Mouse (Mus musculus) kidney, adult 2 months (tissue): ENCODE measurements around the gene Tnfrsf23.
"Not testable (repeated sequence)": the region's sequence is repeated elsewhere in the genome, so short reads cannot be mapped to it uniquely, and the experiment has no call there.

Experiments
- CTCF ChIP-seq: fragments of 200-500 bp; conservative IDR thresholded peaks from 2 replicates; pipeline ENCODE4 v1.5.1; 2011; ENCODE audit warnings: low read depth, mild to moderate bottlenecking, control low read depth, low read length, moderate library complexity, mixed read lengths; ENCODE audit not compliant: insufficient read depth, insufficient read length
- POLR2A ChIP-seq: fragments of 200-500 bp; IDR thresholded peaks from one replicate; pipeline ENCODE4 v1.6.1; 2011; ENCODE audit warnings: low read depth, low read length, control low read depth

DNA sequence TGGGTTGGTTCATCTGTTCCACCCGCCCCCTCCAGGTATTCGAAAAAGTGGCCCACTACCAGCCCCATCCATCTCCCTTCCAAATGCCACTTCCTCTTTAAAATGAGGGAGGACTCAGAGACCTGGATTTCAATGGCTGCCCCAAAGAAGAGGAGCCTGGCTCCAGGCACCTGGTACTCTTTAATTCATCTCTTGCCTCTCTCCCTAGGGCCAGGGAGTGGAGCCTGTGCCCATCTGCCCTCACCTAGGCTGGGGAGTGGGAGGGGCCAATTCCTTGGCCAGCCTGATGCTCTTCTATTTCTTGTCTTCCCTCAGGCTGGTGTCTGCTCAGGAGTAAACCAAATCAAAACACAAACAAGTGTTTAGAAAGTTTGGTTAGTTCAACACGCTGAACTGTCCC, 1.0 kb upstream of the Tnfrsf23 start:
- TF ChIP-seq CTCF, POLR2A: not testable (repeated sequence)
